Mouse (Mus musculus) heart, embryonic 16.5 days (tissue): ENCODE measurements at regions not wholly inside any gene's neighbourhood (a gene's known extent, or its start where the extent isn't known, plus 50 kb on each side); places are given as distances from the start of the nearest gene placed in this dataset.

Experiments used
- ATAC-seq: fragments of 200-750 bp; cut with Nextera tagmentation; replicated peaks from 2 replicates; pipeline ENCODE4 v1.8.0; 2017; ENCODE audit warnings: moderate number of reproducible peaks; ENCODE audit not compliant: insufficient read depth, low FRiP score; ENCODE audit errors: extremely low read depth
- H3K27ac ChIP-seq: fragments of 300-500 bp; sonication (generic); 2 replicates; pipeline ENCODE4 v1.5.1; 2014; ENCODE audit warnings: mild to moderate bottlenecking, low read length, control low read depth, moderate library complexity
- H3K27me3 ChIP-seq: fragments of 300-500 bp; sonication (generic); 2 replicates; pipeline ENCODE4 v1.6.1; 2014; ENCODE audit warnings: low read length, mixed read lengths; ENCODE audit not compliant: control insufficient read depth, insufficient read depth
- H3K36me3 ChIP-seq: fragments of 300-500 bp; sonication (generic); 2 replicates; pipeline ENCODE4 v1.6.1; 2014; ENCODE audit not compliant: control insufficient read depth, insufficient read depth
- H3K4me1 ChIP-seq: fragments of 300-500 bp; sonication (generic); 2 replicates; pipeline ENCODE4 v1.6.1; 2014; ENCODE audit warnings: low read length, mixed read lengths; ENCODE audit not compliant: control insufficient read depth, insufficient read depth
- H3K4me2 ChIP-seq: fragments of 300-500 bp; sonication (generic); 2 replicates; pipeline ENCODE4 v1.6.1; 2014; ENCODE audit warnings: low read depth, mild to moderate bottlenecking, control low read depth, low read length
- H3K4me3 ChIP-seq: fragments of 300-500 bp; sonication (generic); 2 replicates; pipeline ENCODE4 v1.5.1; 2014; ENCODE audit warnings: mild to moderate bottlenecking, control low read depth, low read length
- H3K9ac ChIP-seq: fragments of 300-500 bp; sonication (generic); 2 replicates; pipeline ENCODE4 v1.6.1; 2014; ENCODE audit warnings: low read length, control low read depth
- H3K9me3 ChIP-seq: fragments of 300-500 bp; sonication (generic); replicated peaks from 2 replicates; pipeline ENCODE4 v1.6.1; 2016; ENCODE audit warnings: low read length; ENCODE audit not compliant: control insufficient read depth
- WGBS: fragments of 180-500 bp; shearing (Covaris S2); extraction: QIAGEN DNeasy Blood & Tissue Kit; methylation state at CpG from one replicate; pipeline ENCODE4 v1.1.7; 2014; 5-methylcytosine and 5-hydroxymethylcytosine counted together

- no peak for ATAC-seq
- 69% methylated on average over 6 of the region's 6 CpGs for WGBS
Measured at GRCm38 (mm10) chr2:159481399-159482080, 686.9 kb downstream of the Dhx35 start.

GRCm38 (mm10) chr2:159491090-159491489 is 696.5 kb downstream of the Dhx35 start:
- 45% methylated on average over 3 of the region's 3 CpGs for WGBS
- no peak overlapping the region for H3K27ac ChIP-seq
- no peaks in the 10 kb centered on the region for H3K27me3 ChIP-seq
- no peak overlapping the region for H3K4me2 ChIP-seq
- H3K9ac ChIP-seq = no peak overlapping the region
- no peak overlapping the region for H3K4me3 ChIP-seq
- no peak for ATAC-seq
- H3K4me1 ChIP-seq = no peaks in the 10 kb centered on the region
- no peaks in the 10 kb centered on the region for H3K9me3 ChIP-seq
- H3K36me3 ChIP-seq = no peaks in the 10 kb centered on the region

More at GRCm38 (mm10) chr2:159481399-159482080, 686.9 kb downstream of the Dhx35 start:
- Histone ChIP-seq H3K4me2 (no peak overlapping the region), H3K27ac (no peak overlapping the region), H3K4me1 (no peaks in the 10 kb centered on the region), H3K9me3 (no peaks in the 10 kb centered on the region), H3K9ac (no peak overlapping the region), H3K36me3 (no peaks in the 10 kb centered on the region), H3K4me3 (no peak overlapping the region), H3K27me3 (no peaks in the 10 kb centered on the region)

GRCm38 (mm10) chr2:159498691-159499090 is 704.1 kb downstream of the Dhx35 start:
- WGBS = 61% methylated on average over 2 of the region's 2 CpGs
- Histone ChIP-seq H3K27me3 (no peaks in the 10 kb centered on the region), H3K9me3 (no peaks in the 10 kb centered on the region), H3K4me1 (no peaks in the 10 kb centered on the region), H3K9ac (no peak overlapping the region), H3K4me2 (no peak overlapping the region), H3K27ac (no peak overlapping the region), H3K36me3 (no peaks in the 10 kb centered on the region), H3K4me3 (no peak overlapping the region)
- ATAC-seq = no peak

- no peaks in the 10 kb centered on the region for H3K27me3 ChIP-seq
- H3K4me1 ChIP-seq = no peaks in the 10 kb centered on the region
- no peak overlapping the region for H3K27ac ChIP-seq
- no peaks in the 10 kb centered on the region for H3K36me3 ChIP-seq
- H3K4me3 ChIP-seq = no peak overlapping the region
- ATAC-seq = no peak
- H3K9ac ChIP-seq = no peak overlapping the region
- no peak overlapping the region for H3K4me2 ChIP-seq
- 69% methylated on average over 3 of the region's 3 CpGs for WGBS
- H3K9me3 ChIP-seq = no peaks in the 10 kb centered on the region
Measured at GRCm38 (mm10) chr2:159501039-159501438, 706.4 kb downstream of the Dhx35 start.

GRCm38 (mm10) chr2:159519066-159519465 is 724.5 kb downstream of the Dhx35 start:
- H3K27ac ChIP-seq = no peak overlapping the region
- no peaks in the 10 kb centered on the region for H3K27me3 ChIP-seq
- H3K4me1 ChIP-seq = no peaks in the 10 kb centered on the region
- ATAC-seq = 0 out of 2 replicates have a peak, but pooled peaks have one; percentile 23
- no peak overlapping the region for H3K9ac ChIP-seq
- no peak overlapping the region for H3K4me3 ChIP-seq
- H3K36me3 ChIP-seq = no peaks in the 10 kb centered on the region
- 46% methylated on average over 4 of the region's 4 CpGs for WGBS
- no peak overlapping the region for H3K4me2 ChIP-seq
- H3K9me3 ChIP-seq = no peaks in the 10 kb centered on the region

GRCm38 (mm10) chr2:159523739-159524138 is 729.1 kb downstream of the Dhx35 start:
- WGBS = 66% methylated on average over 2 of the region's 2 CpGs
- H3K9ac ChIP-seq = no peak overlapping the region
- no peak overlapping the region for H3K27ac ChIP-seq
- no peak for ATAC-seq
- no peaks in the 10 kb centered on the region for H3K4me1 ChIP-seq
- H3K4me3 ChIP-seq = no peak overlapping the region
- H3K36me3 ChIP-seq = no peaks in the 10 kb centered on the region
- H3K4me2 ChIP-seq = no peak overlapping the region
- no peaks in the 10 kb centered on the region for H3K9me3 ChIP-seq
- no peaks in the 10 kb centered on the region for H3K27me3 ChIP-seq

GRCm38 (mm10) chr2:159534951-159535350 is 740.3 kb downstream of the Dhx35 start:
- no peak overlapping the region for H3K9ac ChIP-seq
- no peak overlapping the region for H3K4me3 ChIP-seq
- H3K4me1 ChIP-seq = no peaks in the 10 kb centered on the region
- H3K9me3 ChIP-seq = no peaks in the 10 kb centered on the region
- H3K4me2 ChIP-seq = no peak overlapping the region
- H3K36me3 ChIP-seq = no peaks in the 10 kb centered on the region
- no peak overlapping the region for H3K27ac ChIP-seq
- ATAC-seq = no peak
- no peaks in the 10 kb centered on the region for H3K27me3 ChIP-seq
- whole genome bisulfite sequencing = 47% methylated on average over 2 of the region's 2 CpGs

GRCm38 (mm10) chr2:159539261-159539660 is 744.7 kb downstream of the Dhx35 start:
- ATAC-seq = no peak
- Histone ChIP-seq H3K4me3 (no peak overlapping the region), H3K4me2 (no peak overlapping the region), H3K36me3 (no peaks in the 10 kb centered on the region), H3K27me3 (no peaks in the 10 kb centered on the region), H3K4me1 (no peaks in the 10 kb centered on the region), H3K27ac (no peak overlapping the region), H3K9ac (no peak overlapping the region), H3K9me3 (no peaks in the 10 kb centered on the region)

GRCm38 (mm10) chr2:159557567-159557966 is 763.0 kb downstream of the Dhx35 start:
- Histone ChIP-seq H3K4me1 (no peaks in the 10 kb centered on the region), H3K27ac (no peak overlapping the region), H3K4me3 (no peak overlapping the region), H3K4me2 (no peak overlapping the region), H3K9ac (no peak overlapping the region), H3K27me3 (no peaks in the 10 kb centered on the region), H3K9me3 (no peaks in the 10 kb centered on the region), H3K36me3 (no peaks in the 10 kb centered on the region)
- no peak for ATAC-seq
- WGBS = 71% methylated on average over 3 of the region's 3 CpGs
